Mouse (Mus musculus) induced T-regulatory cell, adult 2 months (primary cell): Measurements from ENCODE around the gene Anapc2.
A peak's percentile ranks its signal among the peaks of the same experiment; 100 is the strongest.

Experiments used
- DNase-seq: peaks from one replicate; pipeline ENCODE4 v3.0.0-alpha.2; 2012; ENCODE audit warnings: low read depth

Gene Anapc2

DNA sequence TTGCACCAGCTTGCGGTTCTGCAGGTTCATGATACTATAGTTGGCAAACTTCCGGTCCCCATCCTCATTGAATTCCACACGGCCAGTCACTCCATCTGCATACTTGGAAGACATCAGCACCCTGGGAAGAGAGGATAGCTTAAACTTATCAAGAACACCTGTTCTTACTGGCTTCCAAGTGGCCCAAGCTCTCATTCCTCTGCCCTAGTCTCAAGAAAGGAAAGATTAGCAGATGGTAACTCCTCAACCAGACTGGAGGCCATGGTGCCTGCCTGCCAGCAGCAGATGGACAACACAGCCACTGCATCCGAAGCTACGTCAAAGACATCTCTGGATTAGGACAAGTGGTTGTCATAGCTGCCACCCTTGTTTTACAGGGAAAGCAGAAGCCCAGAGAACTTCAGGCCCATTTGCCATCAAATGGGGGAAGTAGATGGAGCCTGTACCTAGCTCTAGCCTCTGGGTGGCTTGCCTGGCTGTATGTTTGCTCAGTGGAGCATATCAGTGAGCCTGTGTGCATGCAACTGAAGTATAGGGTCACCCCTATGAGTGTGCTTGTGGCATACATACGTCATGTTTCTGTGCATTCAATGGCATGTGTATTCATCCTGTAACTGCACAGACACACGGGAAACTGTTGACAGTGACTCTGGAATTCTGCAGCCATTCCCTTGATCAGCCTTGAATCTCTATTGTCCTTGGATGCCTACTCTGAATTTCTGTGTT is 31.8 kb downstream of the Anapc2 start:
- no peak for DNase-seq

DNA sequence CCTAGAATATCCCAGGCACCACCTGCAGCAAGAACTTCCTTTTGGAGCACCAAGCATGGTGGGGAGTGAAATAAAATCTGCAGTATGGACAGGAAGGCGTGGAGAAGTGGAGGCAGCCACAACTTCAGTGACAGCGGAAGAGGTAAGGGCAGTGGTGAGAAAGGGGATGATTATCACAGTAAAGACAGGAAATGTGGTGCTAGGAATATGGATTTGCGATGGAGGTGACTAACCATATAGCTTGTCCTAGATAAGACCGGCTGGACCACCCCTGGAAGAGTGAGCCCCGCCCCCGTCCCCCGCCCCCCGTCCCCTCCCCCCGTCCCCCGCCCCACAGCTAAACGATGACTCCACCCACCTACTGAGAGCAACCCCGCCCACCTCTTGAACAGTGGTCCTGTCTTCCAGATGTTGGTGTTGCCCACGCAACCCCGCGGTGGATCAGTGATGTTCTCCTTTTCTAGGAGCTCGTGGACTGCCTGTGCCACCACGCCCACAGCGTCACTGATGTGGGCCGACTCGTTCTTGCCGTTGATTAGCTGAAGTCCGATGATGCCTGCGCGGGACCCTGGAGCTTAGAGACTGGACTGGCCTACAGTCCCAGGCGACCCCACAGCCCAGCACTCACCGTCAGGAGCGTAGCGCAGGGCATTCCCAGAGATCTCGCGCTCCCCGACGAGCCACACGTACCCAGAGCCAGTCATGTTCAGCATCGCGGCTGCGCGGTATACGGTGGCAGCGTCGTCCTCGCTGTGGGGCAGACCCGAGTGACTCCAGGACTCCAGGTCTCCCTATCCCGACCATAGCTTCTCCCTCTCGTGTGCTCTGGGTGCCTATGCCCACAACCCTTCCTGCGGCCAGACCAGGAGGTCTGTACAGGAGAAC is 32.6 kb downstream of the Anapc2 start:
- peak; percentile 60 for DNase-seq

DNA sequence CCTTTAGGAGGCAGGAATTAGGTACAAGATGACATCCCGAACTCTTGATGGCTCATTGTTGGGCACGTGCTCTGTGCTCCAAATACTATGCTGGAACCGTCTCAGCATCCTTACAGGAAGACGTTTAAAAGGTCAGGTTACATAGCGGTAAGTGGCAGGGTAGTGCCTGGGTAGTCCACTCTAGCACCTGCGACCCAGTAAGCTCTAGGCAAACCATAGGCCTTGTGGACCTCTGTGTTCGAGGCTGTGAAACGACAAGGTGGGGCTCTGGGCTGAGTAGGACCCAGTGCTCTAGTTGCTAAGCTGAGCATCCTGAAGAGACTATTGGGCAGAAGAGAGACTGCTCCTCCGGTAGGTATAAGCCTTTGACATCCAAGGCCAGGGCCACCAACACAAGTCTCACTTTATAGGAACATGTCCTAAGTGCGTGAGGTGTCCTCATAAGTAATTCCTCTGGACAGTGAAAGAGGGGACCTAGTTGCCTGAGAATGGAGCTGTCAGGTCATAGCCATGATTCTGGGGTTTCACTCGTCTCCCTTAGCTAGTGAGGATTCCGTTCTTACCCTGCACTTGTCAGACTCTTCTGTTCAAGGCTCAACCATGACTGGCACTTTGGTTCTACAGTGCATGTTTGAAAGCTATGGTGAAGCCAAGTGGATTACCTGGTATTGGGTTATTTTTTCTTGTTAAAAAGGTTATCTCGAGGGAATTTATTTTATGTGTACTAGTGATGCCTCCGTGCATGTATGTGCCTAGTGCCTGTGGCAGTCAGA is 33.5 kb downstream of the Anapc2 start:
- DNase-seq: no peak

DNA sequence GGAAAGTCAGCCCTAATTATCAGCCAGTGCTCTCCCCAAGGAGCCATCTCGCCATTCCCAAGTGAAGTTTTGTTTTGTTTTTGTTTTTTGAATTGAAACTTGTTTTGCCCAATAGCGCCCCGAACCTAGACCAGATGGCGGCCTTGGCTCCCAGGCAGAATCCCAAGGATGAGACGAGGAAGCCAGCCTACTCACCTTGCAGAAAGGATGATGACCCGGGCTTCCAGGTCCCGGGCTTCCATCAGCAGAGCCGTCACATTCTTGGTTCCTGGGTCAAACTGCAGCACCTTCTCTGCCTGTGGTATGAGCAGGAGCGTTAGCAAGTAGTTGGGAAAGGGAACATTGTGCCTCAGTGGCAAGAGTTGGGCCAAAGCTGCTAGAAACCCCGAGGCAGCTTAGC is 37.9 kb downstream of the Anapc2 start:
- DNase-seq: no peak

DNA sequence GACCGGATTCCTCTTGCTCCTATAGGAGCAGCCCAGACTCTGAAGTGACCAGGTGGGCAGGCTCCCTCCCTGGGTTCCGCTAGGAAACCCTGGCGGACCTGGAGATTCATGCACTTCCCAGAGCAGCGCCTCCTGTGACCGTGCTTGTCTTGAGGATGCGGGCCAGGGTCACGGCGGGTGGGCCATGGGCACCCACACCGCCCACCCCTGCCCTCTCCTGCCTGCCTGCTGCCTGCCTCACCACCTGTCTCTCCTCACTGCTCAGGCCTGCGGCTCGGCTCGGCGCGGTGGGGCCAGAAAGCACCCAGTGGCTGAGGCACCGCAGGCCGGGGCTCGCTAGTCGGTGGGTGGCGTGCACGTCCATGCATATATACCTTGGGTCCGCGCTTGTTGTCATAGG is 38.7 kb downstream of the Anapc2 start:
- DNase-seq: no peak

DNA sequence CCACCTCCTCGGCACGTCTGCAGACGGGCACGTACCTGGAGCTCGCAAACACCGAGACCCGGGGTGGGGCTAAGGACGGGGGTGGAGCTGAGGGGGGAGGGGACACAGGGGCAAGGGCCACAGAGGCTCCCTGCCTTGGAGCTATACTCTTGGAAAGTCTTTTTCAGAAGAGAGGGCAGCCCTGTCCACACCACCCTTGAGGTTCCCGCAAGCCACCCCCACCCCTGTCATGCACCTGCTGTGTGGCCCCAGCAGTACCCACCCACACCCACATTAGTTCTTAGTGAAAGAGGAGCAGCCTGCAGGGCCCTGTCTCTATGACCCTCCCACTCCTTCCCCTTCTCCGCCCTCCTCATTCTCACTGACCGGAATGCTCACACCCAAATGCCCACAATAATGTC is 39.2 kb downstream of the Anapc2 start:
- no peak for DNase-seq

DNA sequence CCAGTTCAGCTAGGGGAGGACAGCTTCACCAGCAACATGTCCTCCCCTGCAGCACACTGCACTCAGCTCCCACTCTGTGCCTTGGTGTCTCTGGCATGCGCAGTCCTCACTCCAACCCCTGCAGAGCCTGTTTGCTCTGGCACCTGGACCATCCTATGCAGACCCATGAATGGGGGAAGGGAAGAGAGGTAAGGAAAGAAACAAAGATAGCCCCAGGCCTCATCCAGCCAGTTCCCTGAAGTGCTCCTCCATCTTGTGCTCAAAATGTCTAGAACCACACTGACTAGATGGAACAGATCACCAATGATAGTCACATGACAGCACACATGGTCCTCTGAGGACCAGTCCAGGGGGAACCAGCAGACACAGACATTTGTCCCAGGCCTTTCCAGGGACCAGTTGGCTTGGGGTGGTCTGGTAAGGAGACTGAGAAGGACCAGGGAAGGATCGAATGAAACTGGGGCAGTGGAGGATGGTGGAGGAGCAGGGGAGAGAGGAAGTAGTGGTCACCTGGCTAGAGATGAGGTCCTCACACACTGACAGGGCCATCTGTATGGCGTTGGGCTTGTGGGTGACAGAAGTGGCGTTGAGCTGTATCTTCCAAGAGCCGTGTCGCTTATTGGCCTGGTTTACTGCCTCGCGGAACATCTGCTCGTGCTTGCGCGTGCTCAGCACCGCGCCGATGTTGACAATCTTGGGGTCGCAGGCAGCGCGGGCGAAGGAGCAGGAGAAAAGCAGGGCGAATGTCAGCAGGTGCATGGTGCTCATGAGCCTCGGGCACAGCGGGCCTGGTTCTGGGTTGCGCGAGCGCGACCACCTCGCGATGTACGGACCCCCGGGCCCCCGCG is 46.1 kb downstream of the Anapc2 start:
- no peak for DNase-seq

DNA sequence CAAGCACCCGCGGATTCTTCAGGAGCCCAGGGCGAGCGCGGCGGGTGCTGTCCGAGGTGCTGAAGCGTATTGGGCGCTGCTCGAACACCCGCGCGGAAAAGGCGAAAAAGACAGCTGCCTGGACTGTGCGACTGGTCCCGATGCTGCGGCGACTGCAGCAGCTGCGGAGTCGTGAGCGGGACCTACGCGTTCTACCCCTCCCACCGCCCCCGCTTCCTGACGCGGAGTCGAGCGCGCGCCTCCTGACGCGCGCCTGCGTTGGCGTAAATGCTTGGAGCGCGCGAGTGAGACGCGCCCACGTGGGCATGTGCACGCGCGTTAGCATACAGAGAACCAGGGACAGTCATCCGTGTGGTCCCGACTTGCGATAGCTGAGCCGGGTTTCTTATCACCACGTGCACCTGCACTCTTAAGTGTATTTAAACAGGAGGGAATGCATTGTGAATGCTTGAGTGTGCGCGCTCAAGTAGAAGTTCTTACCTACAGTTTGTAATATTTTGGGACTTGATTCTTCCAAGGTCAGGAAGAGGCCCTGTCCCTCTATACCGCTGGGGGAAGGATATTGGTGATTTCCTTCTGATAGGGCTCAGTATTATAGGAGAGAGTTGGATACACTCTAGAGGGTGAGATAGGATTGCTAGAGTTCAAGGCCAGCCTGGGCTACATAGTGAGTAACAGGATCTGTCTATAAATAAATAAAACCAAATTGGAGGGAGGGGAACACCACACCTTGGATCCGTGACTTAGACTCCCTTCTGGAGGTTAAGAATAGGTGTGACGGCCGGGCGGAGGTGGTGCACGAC is 46.9 kb downstream of the Anapc2 start, which contains the start of gene Grin1:
TSS of gene Grin1 (minus strand) at position 217 of the 803 bp plus-strand sequence.
- DNase-seq: peak; percentile 77

DNA sequence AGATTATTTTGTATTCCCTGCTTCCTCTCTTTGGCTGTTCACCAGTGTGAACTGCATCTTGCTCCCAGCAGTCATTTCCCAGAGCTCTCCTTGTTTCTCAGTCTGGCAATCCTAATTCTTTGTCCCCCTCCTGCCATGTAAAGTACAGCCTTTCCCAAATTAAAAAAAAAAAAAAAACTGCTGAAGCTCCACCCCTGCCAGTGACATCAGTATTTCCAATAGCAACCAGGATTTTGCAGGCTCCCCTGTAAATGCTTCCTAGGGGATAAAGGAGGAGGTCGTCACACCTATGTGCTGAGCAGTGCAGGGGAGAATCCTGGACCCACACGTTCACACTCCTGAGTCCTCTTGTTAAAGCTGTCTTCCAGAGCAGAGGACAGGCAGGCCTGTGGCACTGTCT is 47.8 kb downstream of the Anapc2 start:
- DNase-seq: no peak

DNA sequence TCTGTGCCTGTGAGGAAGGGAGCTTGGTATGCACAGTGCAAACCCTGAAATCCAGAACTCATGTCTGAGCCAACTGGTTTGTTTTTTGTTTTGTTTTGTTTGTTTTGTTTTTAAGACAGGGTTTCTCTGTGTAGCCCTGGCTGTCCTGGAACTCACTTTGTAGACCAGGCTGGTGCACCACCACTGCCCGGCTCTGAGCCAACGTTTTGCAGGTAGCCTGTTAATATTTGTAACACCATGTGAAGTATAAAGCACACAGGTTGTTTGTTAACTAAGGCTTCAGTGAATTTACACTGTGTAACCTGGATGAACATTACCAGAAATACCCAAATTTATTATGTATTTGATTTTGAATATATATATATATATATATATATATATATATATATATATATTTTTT is 53.8 kb downstream of the Anapc2 start:
- DNase-seq: no peak

DNA sequence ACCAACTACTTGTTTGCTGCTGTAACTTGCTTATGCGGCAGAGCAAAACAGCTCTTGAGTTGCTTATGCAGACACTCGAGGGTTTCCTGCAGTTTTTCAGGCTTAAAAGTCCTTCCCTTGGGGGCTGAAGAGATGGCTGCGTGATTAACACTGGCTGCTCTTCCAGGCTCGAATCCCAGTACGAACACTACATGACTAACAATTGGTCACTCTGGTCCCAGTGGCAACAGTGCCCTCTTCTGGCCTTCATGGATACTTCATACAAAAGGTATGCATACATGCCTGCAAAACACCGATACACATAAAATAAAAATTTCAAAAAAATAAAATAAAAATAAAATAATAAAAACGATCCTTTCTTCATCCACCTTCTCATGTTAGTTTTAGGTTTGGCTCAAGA is 56.2 kb downstream of the Anapc2 start:
- DNase-seq: peak; percentile 65

DNA sequence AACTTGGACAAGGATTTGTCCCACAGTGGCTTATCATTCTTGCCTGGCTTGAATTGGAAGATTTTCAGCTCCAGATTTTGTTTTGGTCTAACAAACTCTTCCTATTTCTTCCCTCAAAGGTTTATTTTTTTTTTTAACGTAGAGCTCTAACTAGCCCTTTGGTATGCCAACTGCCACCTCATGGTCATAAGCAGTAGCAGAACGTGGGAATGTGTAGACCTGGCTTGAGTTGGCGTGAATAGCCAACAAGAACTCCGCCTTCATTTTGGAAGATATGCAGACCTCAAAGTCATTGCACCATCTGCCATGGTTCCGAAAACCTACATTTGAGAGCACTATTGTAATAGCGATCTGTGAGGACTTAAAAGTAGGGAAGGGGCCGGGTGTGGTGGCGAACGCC is 59.2 kb downstream of the Anapc2 start:
- DNase-seq: peak; percentile 17

DNA sequence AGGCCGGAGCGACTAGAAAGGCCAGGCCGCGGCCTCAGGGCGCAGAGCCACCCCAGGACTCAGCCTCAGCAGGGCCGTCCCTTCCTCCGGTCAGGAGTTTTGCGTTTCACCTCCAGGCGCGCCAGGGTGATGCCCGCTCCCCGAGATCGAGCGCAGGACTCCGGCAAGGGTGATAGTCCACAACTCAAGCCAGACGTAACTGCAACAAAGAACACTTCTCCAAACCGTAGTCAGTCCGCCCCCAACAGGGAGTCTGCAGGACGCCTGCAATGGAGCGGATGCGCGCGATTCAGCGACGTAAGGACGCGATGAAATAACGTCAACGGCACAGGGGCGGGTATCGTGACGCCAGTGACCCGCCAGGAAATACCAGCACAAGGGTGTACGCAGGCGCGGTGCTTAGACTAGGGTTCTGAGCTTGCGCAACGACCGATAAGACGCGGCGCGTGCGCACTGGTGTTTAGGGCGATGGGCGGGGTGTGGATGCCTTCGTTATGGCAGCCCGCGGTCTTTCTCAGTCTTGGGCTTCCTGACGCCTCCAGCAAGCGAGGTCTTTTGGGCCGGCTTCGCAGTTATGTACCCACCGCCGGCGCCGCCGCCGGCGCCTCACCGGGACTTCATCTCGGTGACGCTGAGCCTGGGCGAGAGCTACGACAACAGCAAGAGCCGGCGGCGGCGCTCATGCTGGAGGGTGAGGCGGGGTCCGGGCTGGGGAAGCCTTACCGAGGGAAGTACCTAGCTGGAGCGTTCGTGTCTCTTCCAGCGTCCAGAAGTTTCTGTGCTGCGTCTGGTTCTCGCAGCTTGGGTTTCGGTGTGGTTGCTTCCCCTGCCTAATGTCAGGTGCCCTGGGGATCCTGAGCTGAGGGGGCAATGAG is 60.2 kb downstream of the Anapc2 start, which contains the start of gene Man1b1:
TSS of gene Man1b1 (plus strand) at position 53 of the 875 bp plus-strand sequence.
- DNase-seq: peak; percentile 100

DNA sequence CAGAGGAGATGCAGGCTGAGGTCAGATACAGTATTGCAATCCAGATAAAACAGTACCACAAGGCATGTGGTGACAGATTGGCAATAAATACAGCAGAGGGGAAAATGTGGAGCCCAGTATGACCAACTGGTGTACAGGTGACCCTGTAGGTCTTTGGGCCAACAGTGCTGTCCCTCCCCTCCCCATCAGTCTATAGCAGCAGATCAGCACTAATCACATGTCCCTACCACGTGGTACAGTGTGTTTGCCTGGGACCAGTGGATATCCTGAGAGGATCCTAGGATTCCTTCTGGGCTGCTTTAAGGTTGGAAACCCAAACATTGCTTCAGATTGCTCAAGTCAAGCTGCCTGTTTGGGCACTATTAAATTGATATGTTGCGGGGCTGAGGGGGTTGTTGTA is 61.3 kb downstream of the Anapc2 start:
- DNase-seq: no peak
